Mouse (Mus musculus): ENCODE results near the gene Ppp1r1c.

DNA sequence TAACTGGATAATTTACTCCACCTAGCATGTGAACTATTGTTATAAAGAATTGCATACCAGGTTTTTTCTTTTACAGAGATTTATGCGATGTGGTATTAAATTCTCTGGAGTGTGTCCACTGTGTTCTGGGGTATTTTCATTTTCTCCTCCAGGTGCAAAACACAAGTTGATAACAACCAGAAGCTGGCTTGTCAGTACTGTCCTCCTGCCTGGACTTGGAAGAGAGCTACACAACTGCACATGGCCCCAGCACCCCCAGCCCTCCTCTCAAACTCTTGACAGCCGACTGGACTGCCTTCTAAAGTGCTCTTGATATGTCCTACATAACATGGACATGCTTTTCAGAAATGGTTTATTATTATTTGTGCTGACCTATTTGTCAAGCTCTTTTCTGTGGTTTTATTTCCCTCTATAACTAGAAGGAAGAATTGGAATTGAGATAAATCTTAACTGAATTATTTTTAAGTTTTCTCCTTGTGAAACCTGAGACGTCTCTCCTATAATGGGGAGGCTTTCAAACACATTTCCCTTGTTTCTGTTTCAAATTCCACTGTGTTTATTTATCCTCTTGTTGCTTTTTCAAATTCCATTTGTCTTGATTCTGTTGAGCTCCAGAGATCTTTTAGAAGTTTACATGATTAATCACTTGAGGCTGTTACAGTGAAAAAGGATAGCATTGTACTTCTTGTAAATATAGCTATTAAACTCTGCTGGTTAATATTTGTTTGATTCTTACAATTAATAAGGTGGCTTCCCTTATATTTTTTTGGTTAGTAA lies 108.3 kb downstream of the Ppp1r1c start:
- TF ChIP-seq CTCF (IDR thresholded peaks at IDR 0.05; ENCODE audit: control insufficient read depth, insufficient read depth, insufficient read length) (no peak), MYOG (IDR thresholded peaks at IDR 0.05; ENCODE audit: control insufficient read depth, extremely low read depth, insufficient read length) (no peak), MYOD1 (IDR thresholded peaks at IDR 0.05; ENCODE audit: control insufficient read depth, insufficient read length, low read depth) (no peak)
